Mouse (Mus musculus): Measurements from ENCODE around the gene Atp5mpl. TPM values are rescaled to one million over a fixed set of nuclear protein-coding genes. Genes with fewer than 3 reads are reported as not detected.
A peak's percentile ranks its signal among the peaks of the same experiment; 100 is the strongest.
"Not testable (repeated sequence)": the region's sequence is repeated elsewhere in the genome, so short reads cannot be mapped to it uniquely, and the experiment has no call there.

Gene Atp5mpl
- polyA plus RNA-seq, 1 experiment from 2014 or later: 748 TPM

GRCm38 (mm10) chr12:111945765-111946655 is 20.8 kb downstream of the Atp5mpl start:
- not testable (repeated sequence) for H3K4me2 ChIP-seq; H3K9ac ChIP-seq; H3K9me3 ChIP-seq; H3K36me3 ChIP-seq; H3K4me3 ChIP-seq (replicated peaks); H3K27me3 ChIP-seq (replicated peaks)
- 45% methylated on average over 11 of the region's 15 CpGs for WGBS
- peaks cover 35% of the 10 kb centered on the region for H3K4me1 ChIP-seq
- ATAC-seq (ENCODE audit: insufficient read depth, low FRiP score, low read depth): peak; percentile 57
- H3K27ac ChIP-seq: peak overlapping the region; percentile 80

- Histone ChIP-seq H3K4me1 (peaks cover 27% of the 10 kb centered on the region), H3K4me3 (replicated peaks) (no peak overlapping the region), H3K27ac (peak overlapping the region; percentile 80), H3K9ac (no peak overlapping the region), H3K36me3 (no peaks in the 10 kb centered on the region), H3K27me3 (replicated peaks) (no peaks in the 10 kb centered on the region), H3K4me2 (no peak overlapping the region), H3K9me3 (no peaks in the 10 kb centered on the region)
- ATAC-seq (ENCODE audit: insufficient read depth, low FRiP score, low read depth): peak; percentile 1; the same call in 1 of the 2 replicates
- 35% methylated on average over 8 of the region's 8 CpGs for WGBS
Measured at GRCm38 (mm10) chr12:111945115-111945514, 21.7 kb downstream of the Atp5mpl start.

- not testable (repeated sequence) for H3K9ac ChIP-seq; H3K9me3 ChIP-seq; H3K4me3 ChIP-seq (replicated peaks); H3K27me3 ChIP-seq (replicated peaks); H3K36me3 ChIP-seq
- Histone ChIP-seq H3K27ac (peak overlapping the region; percentile 80), H3K4me1 (peaks cover 27% of the 10 kb centered on the region), H3K4me2 (peak overlapping the region; percentile 37)
- ATAC-seq (ENCODE audit: insufficient read depth, low FRiP score, low read depth): peak; percentile 76
- 60% methylated on average over 18 of the region's 20 CpGs for WGBS
Measured at GRCm38 (mm10) chr12:111944065-111944987, 22.5 kb downstream of the Atp5mpl start.

- H3K4me3 ChIP-seq (replicated peaks): no peak overlapping the region; the same call in 1 of the 2 replicates
- H3K27me3 ChIP-seq (replicated peaks): no peaks in the 10 kb centered on the region
- H3K4me2 ChIP-seq: peak overlapping the region; percentile 37
- WGBS: 64% methylated on average over 10 of the region's 10 CpGs
- no peak for ATAC-seq (ENCODE audit: insufficient read depth, low FRiP score, low read depth)
- H3K27ac ChIP-seq: peak overlapping the region; percentile 75
- no peaks in the 10 kb centered on the region for H3K9me3 ChIP-seq
- H3K9ac ChIP-seq: no peak overlapping the region
- no peaks in the 10 kb centered on the region for H3K36me3 ChIP-seq
- peaks cover 34% of the 10 kb centered on the region for H3K4me1 ChIP-seq
Measured at GRCm38 (mm10) chr12:111943421-111944064, 23.2 kb downstream of the Atp5mpl start.

- 7% methylated on average over 1 of the region's 1 CpGs for WGBS
- H3K27ac ChIP-seq: peak overlapping the region; percentile 97
- no peak overlapping the region for H3K9ac ChIP-seq
- no peaks in the 10 kb centered on the region for H3K36me3 ChIP-seq
- H3K4me3 ChIP-seq (replicated peaks): no peak overlapping the region
- peaks cover 42% of the 10 kb centered on the region for H3K4me1 ChIP-seq
- H3K27me3 ChIP-seq (replicated peaks): no peaks in the 10 kb centered on the region
- ATAC-seq (ENCODE audit: insufficient read depth, low FRiP score, low read depth): peak; percentile 24; the same call in 1 of the 2 replicates
- H3K4me2 ChIP-seq: no peak overlapping the region
- no peaks in the 10 kb centered on the region for H3K9me3 ChIP-seq
Measured at GRCm38 (mm10) chr12:111938623-111939177, 28.1 kb downstream of the Atp5mpl start.

GRCm38 (mm10) chr12:111936706-111937550 is 29.8 kb downstream of the Atp5mpl start:
- 22% methylated on average over 24 of the region's 24 CpGs for WGBS
- Histone ChIP-seq H3K4me2 (peak overlapping the region; percentile 42), H3K27ac (peak overlapping the region; percentile 97), H3K4me1 (peaks cover 45% of the 10 kb centered on the region), H3K9me3 (no peaks in the 10 kb centered on the region), H3K9ac (no peak overlapping the region), H3K36me3 (no peaks in the 10 kb centered on the region), H3K4me3 (replicated peaks) (no peak overlapping the region), H3K27me3 (replicated peaks) (no peaks in the 10 kb centered on the region)
- ATAC-seq (ENCODE audit: insufficient read depth, low FRiP score, low read depth): peak; percentile 88

- H3K27me3 ChIP-seq (replicated peaks): no peaks in the 10 kb centered on the region
- peak overlapping the region; percentile 46; the same call in 1 of the 2 replicates for H3K27ac ChIP-seq
- H3K36me3 ChIP-seq: no peaks in the 10 kb centered on the region
- H3K9me3 ChIP-seq: no peaks in the 10 kb centered on the region
- H3K9ac ChIP-seq: no peak overlapping the region
- ATAC-seq (ENCODE audit: insufficient read depth, low FRiP score, low read depth): no peak
- H3K4me1 ChIP-seq: peaks cover 42% of the 10 kb centered on the region
- H3K4me2 ChIP-seq: peak overlapping the region; percentile 12; the same call in 1 of the 2 replicates
- no peak overlapping the region for H3K4me3 ChIP-seq (replicated peaks)
- WGBS: 33% methylated on average over 2 of the region's 2 CpGs
Measured at GRCm38 (mm10) chr12:111933971-111934370, 32.8 kb downstream of the Atp5mpl start.

GRCm38 (mm10) chr12:111933032-111933704 is 33.6 kb downstream of the Atp5mpl start:
- Histone ChIP-seq H3K4me1 (peaks cover 34% of the 10 kb centered on the region), H3K4me2 (peak overlapping the region; percentile 12; the same call in 1 of the 2 replicates)
- WGBS: 46% methylated on average over 11 of the region's 11 CpGs

GRCm38 (mm10) chr12:111932513-111932912 is 34.3 kb downstream of the Atp5mpl start:
- H3K4me3 ChIP-seq (replicated peaks): no peak overlapping the region
- no peak overlapping the region for H3K9ac ChIP-seq
- H3K36me3 ChIP-seq: no peaks in the 10 kb centered on the region
- H3K27me3 ChIP-seq (replicated peaks): no peaks in the 10 kb centered on the region
- no peak for ATAC-seq (ENCODE audit: insufficient read depth, low FRiP score, low read depth)
- H3K9me3 ChIP-seq: no peaks in the 10 kb centered on the region
- peaks cover 29% of the 10 kb centered on the region for H3K4me1 ChIP-seq
- 63% methylated on average over 3 of the region's 3 CpGs for WGBS
- H3K4me2 ChIP-seq: no peak overlapping the region
- H3K27ac ChIP-seq: peak overlapping the region; percentile 46

More at GRCm38 (mm10) chr12:111933032-111933704, 33.6 kb downstream of the Atp5mpl start:
- Histone ChIP-seq H3K27ac (peak overlapping the region; percentile 46), H3K9me3 (no peaks in the 10 kb centered on the region), H3K27me3 (replicated peaks) (no peaks in the 10 kb centered on the region), H3K9ac (no peak overlapping the region), H3K4me3 (replicated peaks) (no peak overlapping the region), H3K36me3 (no peaks in the 10 kb centered on the region)
- ATAC-seq (ENCODE audit: insufficient read depth, low FRiP score, low read depth): peak; percentile 52

- H3K27ac ChIP-seq: no peak overlapping the region
- no peak overlapping the region for H3K9ac ChIP-seq
- H3K9me3 ChIP-seq: no peaks in the 10 kb centered on the region
- no peaks in the 10 kb centered on the region for H3K27me3 ChIP-seq (replicated peaks)
- H3K4me2 ChIP-seq: no peak overlapping the region
- no peaks in the 10 kb centered on the region for H3K36me3 ChIP-seq
- H3K4me1 ChIP-seq: peaks cover 19% of the 10 kb centered on the region
- H3K4me3 ChIP-seq (replicated peaks): no peak overlapping the region
- no peak for ATAC-seq (ENCODE audit: insufficient read depth, low FRiP score, low read depth)
- 87% methylated on average over 9 of the region's 9 CpGs for WGBS
Measured at GRCm38 (mm10) chr12:111931411-111932025, 35.3 kb downstream of the Atp5mpl start.

Data from stomach, embryonic 15.5 days (tissue).